Mouse (Mus musculus) cerebellum, postnatal 25 days (tissue): Measurements from ENCODE around the gene Rffl.

Experiments
- DNase-seq, 2 experiments: peaks; one replicate each; pipeline ENCODE4 v3.0.0; 2021; ENCODE audit warnings: mixed read lengths in 2 of 2

The Rffl gene

GRCm38 (mm10) chr11:82763261-82763660, 107.7 kb downstream of the Rffl start:
- DNase-seq: no peak

- DNase-seq: no peak
Observed at GRCm38 (mm10) chr11:82762286-82762829, 108.7 kb downstream of the Rffl start.

GRCm38 (mm10) chr11:82755919-82756318, 115.1 kb downstream of the Rffl start:
- DNase-seq: no peak
